Mouse (Mus musculus) midbrain, embryonic 15.5 days (tissue): ENCODE data around the gene Znhit2. TPM values are rescaled to one million over a fixed set of nuclear protein-coding genes. Genes with fewer than 3 reads are reported as not detected.

Experiments used
- ATAC-seq: fragments of 200-750 bp; cut with Nextera tagmentation; replicated peaks from 2 replicates; pipeline ENCODE4 v1.8.0; 2017; ENCODE audit warnings: moderate TSS enrichment
- H3K27ac ChIP-seq: fragments of 300-500 bp; sonication (generic); 2 replicates; pipeline ENCODE4 v1.5.1; 2015; ENCODE audit warnings: mild to moderate bottlenecking, inconsistent platforms
- H3K27me3 ChIP-seq: fragments of 300-500 bp; sonication (generic); replicated peaks from 2 replicates; pipeline ENCODE4 v1.6.1; 2015; ENCODE audit warnings: inconsistent platforms
- H3K36me3 ChIP-seq: fragments of 300-500 bp; sonication (generic); replicated peaks from 2 replicates; pipeline ENCODE4 v1.6.1; 2015; ENCODE audit warnings: inconsistent platforms
- H3K4me1 ChIP-seq: fragments of 300-500 bp; sonication (generic); 2 replicates; pipeline ENCODE4 v1.6.1; 2015; ENCODE audit warnings: inconsistent platforms
- H3K4me2 ChIP-seq: fragments of 300-500 bp; sonication (generic); 2 replicates; pipeline ENCODE4 v1.6.1; 2015; ENCODE audit warnings: inconsistent platforms, mild to moderate bottlenecking, moderate library complexity
- H3K4me3 ChIP-seq: fragments of 300-500 bp; sonication (generic); 2 replicates; pipeline ENCODE4 v1.5.1; 2015; ENCODE audit warnings: mild to moderate bottlenecking, inconsistent platforms
- H3K9ac ChIP-seq: fragments of 300-500 bp; sonication (generic); 2 replicates; pipeline ENCODE4 v1.6.1; 2015; ENCODE audit warnings: mild to moderate bottlenecking, inconsistent platforms
- H3K9me3 ChIP-seq: fragments of 300-500 bp; sonication (generic); 2 replicates; pipeline ENCODE4 v1.6.1; 2016; ENCODE audit warnings: inconsistent platforms
- WGBS: fragments of 180-500 bp; shearing (Covaris S2); methylation state at CpG from one replicate; pipeline ENCODE4 v1.1.7; 2015; ENCODE audit warnings: mixed read lengths; 5-methylcytosine and 5-hydroxymethylcytosine counted together
- microRNA-seq: library from miRNA; unstranded; fragments of <30 nt; microRNA quantifications from one replicate; pipeline ENCODE4, GENCODE M21; 2016
- polyA plus RNA-seq: library from polyadenylated mRNA; unstranded; fragments of >200 nt; fragmentation: Nextera tagmentation; extraction: Ambion mirVana; gene quantifications from 2 replicates; pipeline ENCODE4 v1.2.1, GENCODE M21; 2015

Gene Znhit2
- polyA plus RNA-seq, 1 experiment from 2014 or later = 30.8 TPM

DNA sequence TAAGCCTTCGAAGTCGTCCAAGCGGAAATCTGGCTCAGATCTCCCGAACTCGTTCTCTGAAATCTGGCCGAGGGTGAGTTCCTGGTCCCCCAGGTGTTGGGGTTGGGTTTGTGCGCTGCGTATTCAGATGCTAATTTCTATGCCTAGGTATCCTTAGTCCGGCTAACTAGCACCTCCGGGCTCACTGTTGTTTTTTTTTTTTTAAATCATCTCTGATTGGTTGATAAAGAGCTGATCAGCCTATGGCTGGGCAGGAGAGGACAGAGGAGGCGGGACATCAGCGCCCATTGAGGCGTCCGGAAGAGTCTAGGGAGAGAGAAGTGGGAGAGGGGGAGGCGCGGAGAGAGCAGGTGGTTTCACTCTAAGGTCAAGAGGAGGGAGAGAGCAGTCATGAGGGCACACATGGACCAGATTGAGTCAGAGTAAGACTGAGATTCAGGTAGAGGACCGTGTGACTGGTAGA lies 24.5 kb downstream of the Znhit2 start:
- Histone ChIP-seq H3K27ac (no peak overlapping the region), H3K4me2 (peak overlapping the region; percentile 92), H3K36me3 (peaks cover 11% of the 10 kb centered on the region; the same call in 1 of the 2 replicates), H3K4me1 (peaks cover 25% of the 10 kb centered on the region), H3K4me3 (peak overlapping the region; percentile 77), H3K27me3 (no peaks in the 10 kb centered on the region), H3K9me3 (no peaks in the 10 kb centered on the region), H3K9ac (no peak overlapping the region)
- WGBS = under 1% methylated on average over 17 of the region's 17 CpGs
- peak; percentile 57 for ATAC-seq

GRCm38 (mm10) chr19:6088841-6089240 lies 27.8 kb downstream of the Znhit2 start:
- no peak overlapping the region for H3K9ac ChIP-seq
- H3K4me2 ChIP-seq = no peak overlapping the region

GRCm38 (mm10) chr19:6094119-6094518 lies 33.1 kb downstream of the Znhit2 start, which contains the start of gene AC131692.1:
AC131692.1 (plus strand) TSS chr19:6094419.
- Histone ChIP-seq H3K4me2 (no peak within 1 kb of the TSS), H3K27me3 (no peaks in the 10 kb centered on the region), H3K27ac (no peak within 1 kb of the TSS), H3K4me3 (no peak within 1 kb of the TSS), H3K9ac (no peak within 1 kb of the TSS), H3K9me3 (no peaks in the 10 kb centered on the region), H3K36me3 (no peaks in the 10 kb centered on the region), H3K4me1 (no peaks in the 10 kb centered on the region)
- ATAC-seq = no peak
- WGBS = 90% methylated on average over 7 of the region's 7 CpGs

More at GRCm38 (mm10) chr19:6088841-6089240, 27.8 kb downstream of the Znhit2 start:
- H3K27me3 ChIP-seq = no peaks in the 10 kb centered on the region
- H3K36me3 ChIP-seq = no peaks in the 10 kb centered on the region
- H3K4me1 ChIP-seq = peaks cover 15% of the 10 kb centered on the region
- no peak overlapping the region for H3K4me3 ChIP-seq
- 94% methylated on average over 13 of the region's 13 CpGs for WGBS
- no peaks in the 10 kb centered on the region for H3K9me3 ChIP-seq
- H3K27ac ChIP-seq = no peak overlapping the region
- no peak for ATAC-seq

- ATAC-seq = no peak
- Histone ChIP-seq H3K9me3 (no peaks in the 10 kb centered on the region), H3K4me1 (no peaks in the 10 kb centered on the region), H3K4me2 (no peak overlapping the region), H3K27ac (no peak overlapping the region), H3K9ac (no peak overlapping the region), H3K4me3 (no peak overlapping the region), H3K36me3 (no peaks in the 10 kb centered on the region), H3K27me3 (no peaks in the 10 kb centered on the region)
- WGBS = 86% methylated on average over 3 of the region's 3 CpGs
These were observed 36.9 kb downstream of the Znhit2 start for GRCm38 (mm10) chr19:6097847-6098246.

DNA sequence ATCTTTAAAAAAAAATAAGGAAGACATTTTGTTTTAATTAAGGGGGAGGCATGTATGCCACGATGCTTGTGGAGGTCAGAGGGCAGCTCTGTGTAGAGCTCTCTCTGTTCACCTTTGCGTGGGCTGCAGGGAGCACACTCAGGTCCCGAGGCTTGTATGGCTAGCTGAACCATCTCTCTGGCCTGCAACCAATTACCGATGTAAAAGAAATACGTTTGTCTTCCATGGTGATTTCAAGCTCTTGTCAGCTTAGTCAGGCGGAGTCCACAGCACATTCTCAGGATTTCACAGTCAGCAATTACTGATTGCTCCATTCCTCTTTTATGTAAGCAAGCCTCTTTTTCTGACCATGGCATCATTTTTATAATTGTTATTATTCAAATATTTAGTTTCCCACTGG lies 40.2 kb downstream of the Znhit2 start:
- 79% methylated on average over 6 of the region's 6 CpGs for WGBS
- no peak overlapping the region for H3K4me2 ChIP-seq
- no peak overlapping the region for H3K9ac ChIP-seq
- H3K27ac ChIP-seq = no peak overlapping the region
- no peaks in the 10 kb centered on the region for H3K36me3 ChIP-seq
- ATAC-seq = no peak
- H3K9me3 ChIP-seq = no peaks in the 10 kb centered on the region
- no peaks in the 10 kb centered on the region for H3K27me3 ChIP-seq
- H3K4me3 ChIP-seq = no peak overlapping the region
- no peaks in the 10 kb centered on the region for H3K4me1 ChIP-seq

DNA sequence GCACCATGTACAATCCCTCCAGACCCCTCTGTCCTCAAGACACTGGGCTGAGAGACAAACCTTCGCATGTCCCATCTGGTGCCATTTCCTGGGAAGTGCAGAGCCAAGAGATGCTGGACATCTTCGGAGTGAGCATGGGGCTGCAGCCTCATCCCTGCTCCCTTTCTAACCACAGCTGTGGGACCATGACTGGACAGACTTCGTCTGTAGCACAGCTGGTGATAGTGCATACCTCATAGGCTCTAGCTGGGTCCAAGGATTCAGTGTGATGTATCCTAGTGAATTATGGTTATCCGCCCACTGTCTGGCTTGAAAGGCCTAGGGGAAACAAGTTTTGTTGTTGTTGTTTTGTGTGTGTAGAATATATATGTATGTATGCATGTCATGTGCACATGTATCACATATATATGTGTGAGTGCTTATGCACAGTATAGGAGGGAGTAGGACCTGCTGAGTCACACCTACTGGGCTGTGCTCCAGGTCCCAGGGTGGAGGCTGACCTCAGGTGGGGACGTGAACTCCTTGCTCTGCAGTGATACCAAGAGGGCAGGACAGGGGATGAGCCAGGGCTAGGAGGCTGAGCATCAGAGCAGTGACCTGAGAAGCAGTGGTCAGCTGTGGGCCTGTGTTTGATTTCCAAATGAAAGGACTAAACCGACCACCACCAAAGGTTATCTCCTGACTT lies 41.3 kb downstream of the Znhit2 start:
- H3K4me1 ChIP-seq = no peaks in the 10 kb centered on the region
- H3K9me3 ChIP-seq = no peaks in the 10 kb centered on the region
- no peak overlapping the region for H3K9ac ChIP-seq
- H3K4me3 ChIP-seq = no peak overlapping the region
- no peak for ATAC-seq
- no peak overlapping the region for H3K27ac ChIP-seq
- WGBS = 78% methylated on average over 6 of the region's 6 CpGs
- H3K36me3 ChIP-seq = no peaks in the 10 kb centered on the region
- no peak overlapping the region for H3K4me2 ChIP-seq
- H3K27me3 ChIP-seq = no peaks in the 10 kb centered on the region

GRCm38 (mm10) chr19:6104476-6104875 lies 43.5 kb downstream of the Znhit2 start:
- Histone ChIP-seq H3K4me1 (no peaks in the 10 kb centered on the region), H3K9me3 (no peaks in the 10 kb centered on the region), H3K4me2 (no peak overlapping the region), H3K4me3 (no peak overlapping the region), H3K36me3 (no peaks in the 10 kb centered on the region), H3K27ac (no peak overlapping the region), H3K9ac (no peak overlapping the region), H3K27me3 (no peaks in the 10 kb centered on the region)
- no peak for ATAC-seq
- 71% methylated on average over 4 of the region's 4 CpGs for WGBS

DNA sequence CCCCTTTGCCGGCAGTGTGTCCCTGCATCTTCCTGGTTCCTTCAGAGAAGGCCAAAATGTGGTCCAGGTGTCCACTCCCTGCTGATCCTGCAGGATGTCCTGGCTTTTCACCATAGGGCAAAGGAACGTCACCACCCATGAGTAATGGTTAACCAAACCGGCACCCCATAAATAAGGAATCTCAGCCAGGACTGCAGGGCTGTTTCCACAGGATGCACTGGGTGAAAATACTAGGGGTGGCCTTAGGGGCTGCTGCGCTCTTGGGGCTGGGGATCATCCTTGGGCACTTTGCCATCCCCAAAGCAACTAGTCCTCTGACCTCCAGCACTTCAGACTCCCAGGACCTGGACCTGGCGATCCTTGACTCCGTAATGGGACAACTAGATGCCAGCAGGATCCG lies 44.6 kb downstream of the Znhit2 start, which contains the start of gene Naaladl1:
TSS of gene Naaladl1 (plus strand) at position 197 of the 400 bp plus-strand sequence.
- H3K4me2 ChIP-seq = no peak within 1 kb of the TSS
- H3K9me3 ChIP-seq = no peaks in the 10 kb centered on the region
- no peak within 1 kb of the TSS for H3K9ac ChIP-seq
- WGBS = 88% methylated on average over 7 of the region's 7 CpGs
- H3K36me3 ChIP-seq = no peaks in the 10 kb centered on the region
- no peak for ATAC-seq
- H3K27ac ChIP-seq = no peak within 1 kb of the TSS
- no peaks in the 10 kb centered on the region for H3K27me3 ChIP-seq
- H3K4me1 ChIP-seq = no peaks in the 10 kb centered on the region
- H3K4me3 ChIP-seq = no peak within 1 kb of the TSS

Small RNA genes lying within 50 kb of the gene (microRNA-seq; reads per million reads assigned to microRNA genes)
- 3.3 reads per million, percentile 16 among the genes with 10 or more reads in this experiment for gene Mir6988

Other genes starting within 250 kb of the Znhit2 start
- 16.1 and 19.2 TPM in 2 replicates for gene Frmd8, start 185.9 kb upstream of the Znhit2 start, polyA plus RNA-seq
- 2.0 and 2.9 TPM in 2 replicates for gene Slc25a45, start 183.4 kb upstream of the Znhit2 start, polyA plus RNA-seq
- gene Tigd3, start 167.0 kb upstream of the Znhit2 start, polyA plus RNA-seq = 13.8 and 16.4 TPM in 2 replicates
- gene Dpf2, start 148.2 kb upstream of the Znhit2 start, polyA plus RNA-seq = 122 and 130 TPM in 2 replicates
- gene Cdc42ep2, start 136.4 kb upstream of the Znhit2 start, polyA plus RNA-seq = 16.3 and 16.7 TPM in 2 replicates
- gene Pola2, start 97.0 kb upstream of the Znhit2 start, polyA plus RNA-seq = 25.3 and 25.4 TPM in 2 replicates
- gene Slc22a20, start 75.0 kb upstream of the Znhit2 start, polyA plus RNA-seq = not detected in 2 replicates
- 2.9 and 3.3 TPM in 2 replicates for gene Capn1, start 45.3 kb upstream of the Znhit2 start, polyA plus RNA-seq
- gene Syvn1, start 14.6 kb upstream of the Znhit2 start, polyA plus RNA-seq = 36.8 and 39.3 TPM in 2 replicates
- gene Mrpl49, start 3.4 kb upstream of the Znhit2 start, polyA plus RNA-seq = 62.5 and 65.1 TPM in 2 replicates
- 459 and 483 TPM in 2 replicates for gene Fau, start 3.3 kb upstream of the Znhit2 start, polyA plus RNA-seq
- 51.3 and 53.8 TPM in 2 replicates for gene Tm7sf2, start 7.2 kb downstream of the Znhit2 start, polyA plus RNA-seq
- gene Vps51, start 16.0 kb downstream of the Znhit2 start, polyA plus RNA-seq = 100.0 and 102 TPM in 2 replicates
- gene Tmem262, start 18.8 kb downstream of the Znhit2 start, polyA plus RNA-seq = not detected in 2 replicates
- 1.3 and 1.5 TPM in 2 replicates for gene Gm28374, start 21.1 kb downstream of the Znhit2 start, polyA plus RNA-seq
- gene Zfpl1, start 23.8 kb downstream of the Znhit2 start, polyA plus RNA-seq = 86.8 and 87.6 TPM in 2 replicates
- 5.1 and 7.2 TPM in 2 replicates for gene Cdca5, start 23.8 kb downstream of the Znhit2 start, polyA plus RNA-seq
- not detected in 2 replicates for gene AC131692.1, start 33.2 kb downstream of the Znhit2 start, polyA plus RNA-seq
- gene Naaladl1, start 44.6 kb downstream of the Znhit2 start, polyA plus RNA-seq = 0.41 and 0.53 TPM in 2 replicates
- gene Sac3d1, start 57.5 kb downstream of the Znhit2 start, polyA plus RNA-seq = 48.3 and 51.2 TPM in 2 replicates
- gene Snx15, start 67.1 kb downstream of the Znhit2 start, polyA plus RNA-seq = 59.1 and 65.6 TPM in 2 replicates
- 0.20 TPM in 1 of 2 replicates, not detected in the other for gene Batf2, start 79.8 kb downstream of the Znhit2 start, polyA plus RNA-seq
- gene Arl2, start 80.4 kb downstream of the Znhit2 start, polyA plus RNA-seq = 146 and 150 TPM in 2 replicates
- not detected in 2 replicates for gene Majin, start 123.2 kb downstream of the Znhit2 start, polyA plus RNA-seq
- gene Gpha2, start 165.2 kb downstream of the Znhit2 start, polyA plus RNA-seq = not detected in 2 replicates
- gene Ppp2r5b, start 174.7 kb downstream of the Znhit2 start, polyA plus RNA-seq = 141 and 149 TPM in 2 replicates
- gene Atg2a, start 180.5 kb downstream of the Znhit2 start, polyA plus RNA-seq = 16.1 and 16.4 TPM in 2 replicates
- 107 and 111 TPM in 2 replicates for gene Ehd1, start 215.5 kb downstream of the Znhit2 start, polyA plus RNA-seq
- 0.40 and 0.47 TPM in 2 replicates for gene Cdc42bpg, start 245.3 kb downstream of the Znhit2 start, polyA plus RNA-seq